7 mouse cellular contexts compared by ENCODE assay signal in the genomic region with DNA sequence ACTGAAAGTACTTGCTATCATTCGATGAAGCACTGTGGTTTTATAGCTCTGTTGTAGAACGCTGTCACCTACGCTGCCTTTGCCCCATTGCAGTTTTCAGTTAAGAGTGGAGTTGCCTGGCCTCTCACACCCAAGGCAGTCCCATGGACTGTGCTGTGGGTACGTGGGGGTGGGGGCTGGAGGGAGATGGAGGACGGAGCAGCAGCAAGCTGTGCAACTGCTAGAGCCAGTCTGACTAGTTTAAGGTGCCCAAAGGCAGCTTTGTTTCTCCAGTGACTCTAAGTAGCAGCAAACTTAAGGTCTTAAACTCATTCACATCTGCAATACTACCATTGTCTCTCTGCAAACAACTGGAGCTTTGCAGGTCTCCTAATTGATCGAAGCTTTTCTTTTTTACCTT.
A peak's percentile ranks its signal among the peaks of the same experiment; 100 is the strongest.
DNase-seq lines count a peak whose midpoint lies in the region; ATAC-seq and TF ChIP-seq lines count a peak whose summit lies in the region.

No protein-coding gene starts in this region.

- peaks cover 71% of the 10 kb centered on the region for H3K4me1 ChIP-seq in megakaryocyte, embryonic 14.5 days
- peaks cover 57% of the 10 kb centered on the region for H3K4me1 ChIP-seq in forebrain, embryonic 13.5 days
- H3K4me1 ChIP-seq in kidney, postnatal 0 days (replicated peaks; ENCODE audit: insufficient read depth, low read length): peaks cover 24% of the 10 kb centered on the region
- H3K4me1 ChIP-seq in midbrain, embryonic 16.5 days (ENCODE audit: control insufficient read depth, insufficient read depth, low read length): peaks cover 30% of the 10 kb centered on the region

- H3K9me3 ChIP-seq in megakaryocyte, embryonic 14.5 days: no peaks in the 10 kb centered on the region
- H3K9me3 ChIP-seq in forebrain, embryonic 13.5 days (replicated peaks): no peaks in the 10 kb centered on the region
- H3K9me3 ChIP-seq in kidney, postnatal 0 days (replicated peaks; ENCODE audit: low read length): no peaks in the 10 kb centered on the region
- no peaks in the 10 kb centered on the region for H3K9me3 ChIP-seq in midbrain, embryonic 16.5 days (replicated peaks; ENCODE audit: control insufficient read depth, low read length, poor library complexity, severe bottlenecking)

- H3K27me3 ChIP-seq in megakaryocyte, embryonic 14.5 days (replicated peaks): no peaks in the 10 kb centered on the region
- no peaks in the 10 kb centered on the region for H3K27me3 ChIP-seq in forebrain, embryonic 13.5 days
- H3K27me3 ChIP-seq in kidney, postnatal 0 days (ENCODE audit: insufficient read depth, low read length): no peaks in the 10 kb centered on the region
- H3K27me3 ChIP-seq in midbrain, embryonic 16.5 days (ENCODE audit: control insufficient read depth, insufficient read depth, low read depth, low read length): no peaks in the 10 kb centered on the region

- H3K27ac ChIP-seq in forebrain, embryonic 13.5 days: peak overlapping the region; percentile 35; the same call in 1 of the 2 replicates
- peak overlapping the region; percentile 43 for H3K27ac ChIP-seq in kidney, postnatal 0 days
- no peak overlapping the region for H3K27ac ChIP-seq in midbrain, embryonic 16.5 days (ENCODE audit: low read length)

- DNase-seq in kidney, postnatal 0 days (ENCODE audit: low spot score): no peak
- no peak for DNase-seq in adrenal gland, adult 18-20 months (ENCODE audit: low spot score in 2 of 2)

- WGBS in forebrain, embryonic 13.5 days: 10% methylated on average over 6 of the region's 6 CpGs
- 26% methylated on average over 6 of the region's 6 CpGs for WGBS in kidney, postnatal 0 days
- WGBS in midbrain, embryonic 16.5 days: 29% methylated on average over 6 of the region's 6 CpGs

- no peak for TF ChIP-seq CTCF in kidney, postnatal 0 days (IDR thresholded peaks at IDR 0.05; ENCODE audit: low read depth)

- peak overlapping the region; percentile 32 for H3K4me2 ChIP-seq in forebrain, embryonic 13.5 days
- H3K4me2 ChIP-seq in kidney, postnatal 0 days (ENCODE audit: low read length): peak overlapping the region; percentile 1; the same call in 1 of the 2 replicates
- H3K4me2 ChIP-seq in midbrain, embryonic 16.5 days (ENCODE audit: low read length): no peak overlapping the region

- ATAC-seq in megakaryocyte, adult 5-6 weeks (ENCODE audit: poor library complexity, severe bottlenecking): no peak
- ATAC-seq in forebrain, embryonic 13.5 days: no peak
- ATAC-seq in kidney, postnatal 0 days (replicated peaks; ENCODE audit: low FRiP score, low read depth): no peak
- no peak for ATAC-seq in midbrain, embryonic 16.5 days
- ATAC-seq in megakaryocyte-erythroid progenitor cell, adult 5-6 weeks (replicated peaks; ENCODE audit: low FRiP score, low TSS enrichment, poor library complexity, severe bottlenecking): no peak

- no peaks in the 10 kb centered on the region for H3K36me3 ChIP-seq in megakaryocyte, embryonic 14.5 days (replicated peaks; ENCODE audit: low read length)
- H3K36me3 ChIP-seq in forebrain, embryonic 13.5 days (ENCODE audit: poor library complexity, severe bottlenecking): no peaks in the 10 kb centered on the region
- H3K36me3 ChIP-seq in kidney, postnatal 0 days (ENCODE audit: insufficient read depth, low read length): no peaks in the 10 kb centered on the region
- no peaks in the 10 kb centered on the region for H3K36me3 ChIP-seq in midbrain, embryonic 16.5 days (ENCODE audit: control insufficient read depth, insufficient read depth, low read length)

- peak overlapping the region; percentile 40 for H3K9ac ChIP-seq in forebrain, embryonic 13.5 days
- H3K9ac ChIP-seq in kidney, postnatal 0 days (ENCODE audit: low read depth, low read length): no peak overlapping the region
- 0 out of 2 replicates have a peak overlapping the region, but pooled peaks have one; percentile 44 for H3K9ac ChIP-seq in midbrain, embryonic 16.5 days (ENCODE audit: low read depth, low read length)

- H3K4me3 ChIP-seq in megakaryocyte, embryonic 14.5 days (replicated peaks): peak overlapping the region; percentile 66
- H3K4me3 ChIP-seq in forebrain, embryonic 13.5 days: no peak overlapping the region
- H3K4me3 ChIP-seq in kidney, postnatal 0 days (replicated peaks; ENCODE audit: low read depth, low read length): no peak overlapping the region
- no peak overlapping the region for H3K4me3 ChIP-seq in midbrain, embryonic 16.5 days (ENCODE audit: low read depth, low read length)
